7 mouse cellular contexts compared by ENCODE assay signal in genomic region chr14:25377091-25377490, GRCm38 (mm10).
A peak's percentile ranks its signal among the peaks of the same experiment; 100 is the strongest.
DNase-seq lines count a peak whose midpoint lies in the region; ATAC-seq and TF ChIP-seq lines count a peak whose summit lies in the region.

No protein-coding gene starts in this region.

- H3K9me3 ChIP-seq in lung, embryonic 16.5 days (ENCODE audit: control insufficient read depth, low read length), result no peaks in the 10 kb centered on the region
- H3K9me3 ChIP-seq in forebrain, embryonic 15.5 days, result no peaks in the 10 kb centered on the region
- H3K9me3 ChIP-seq in limb, embryonic 13.5 days, result no peaks in the 10 kb centered on the region

- peak overlapping the region; percentile 1; the same call in 1 of the 2 replicates for H3K4me2 ChIP-seq in lung, embryonic 16.5 days (ENCODE audit: low read depth, low read length)
- peak overlapping the region; percentile 54 for H3K4me2 ChIP-seq in forebrain, embryonic 15.5 days (replicated peaks)
- H3K4me2 ChIP-seq in limb, embryonic 13.5 days (replicated peaks), result peak overlapping the region; percentile 79

- H3K27ac ChIP-seq in lung, embryonic 16.5 days (ENCODE audit: low read length), result peak overlapping the region; percentile 99
- H3K27ac ChIP-seq in forebrain, embryonic 15.5 days (replicated peaks), result peak overlapping the region; percentile 98
- H3K27ac ChIP-seq in limb, embryonic 13.5 days, result peak overlapping the region; percentile 99
- peak overlapping the region; percentile 3; the same call in 1 of the 2 replicates for H3K27ac ChIP-seq in small intestine, adult 2 months (ENCODE audit: insufficient read depth, low read depth, low read length)

- no peak overlapping the region for H3K4me3 ChIP-seq in lung, embryonic 16.5 days (ENCODE audit: low read length)
- no peak overlapping the region; the same call in 1 of the 2 replicates for H3K4me3 ChIP-seq in forebrain, embryonic 15.5 days
- H3K4me3 ChIP-seq in limb, embryonic 13.5 days, result peak overlapping the region; percentile 49; the same call in 1 of the 2 replicates
- no peak overlapping the region for H3K4me3 ChIP-seq in small intestine, adult 2 months (ENCODE audit: low read depth, low read length)

- H3K4me1 ChIP-seq in lung, embryonic 16.5 days (replicated peaks; ENCODE audit: control insufficient read depth, insufficient read depth, low read length), result peaks cover 14% of the 10 kb centered on the region
- H3K4me1 ChIP-seq in forebrain, embryonic 15.5 days, result peaks cover 51% of the 10 kb centered on the region
- H3K4me1 ChIP-seq in limb, embryonic 13.5 days, result peaks cover 53% of the 10 kb centered on the region
- H3K4me1 ChIP-seq in small intestine, adult 2 months (ENCODE audit: control insufficient read depth, insufficient read depth, insufficient read length, low read length), result peaks cover 16% of the 10 kb centered on the region

- no peak for TF ChIP-seq CTCF in small intestine, adult 2 months (IDR thresholded peaks at IDR 0.05; ENCODE audit: extremely low read depth, insufficient read length, insufficient replicate concordance, low read depth, low read length)

- ATAC-seq in lung, embryonic 16.5 days (ENCODE audit: low read depth), result no peak
- peak; percentile 1; the same call in 1 of the 2 replicates for ATAC-seq in forebrain, embryonic 15.5 days (replicated peaks)
- ATAC-seq in limb, embryonic 13.5 days (ENCODE audit: low FRiP score, low read depth), result no peak
- ATAC-seq in erythroblast, adult 5-6 weeks (replicated peaks; ENCODE audit: low FRiP score, poor library complexity, severe bottlenecking), result no peak

- TF ChIP-seq POLR2A in small intestine, adult 2 months (IDR thresholded peaks at IDR 0.05; ENCODE audit: low read depth, low read length), result no peak

- H3K9ac ChIP-seq in lung, embryonic 16.5 days (ENCODE audit: low read length), result peak overlapping the region; percentile 81
- no peak overlapping the region for H3K9ac ChIP-seq in forebrain, embryonic 15.5 days (replicated peaks)
- no peak overlapping the region for H3K9ac ChIP-seq in limb, embryonic 13.5 days

- 39% methylated on average over 2 of the region's 2 CpGs for WGBS in lung, embryonic 16.5 days
- WGBS in forebrain, embryonic 15.5 days, result 55% methylated on average over 2 of the region's 2 CpGs
- 43% methylated on average over 2 of the region's 2 CpGs for WGBS in limb, embryonic 13.5 days
- 74% methylated on average over 2 of the region's 2 CpGs for WGBS in small intestine, adult 2 months

- no peak for DNase-seq in lung, postnatal 25 days (ENCODE audit: low spot score)
- DNase-seq in adrenal gland, postnatal 25 days, result no peak

- no peaks in the 10 kb centered on the region for H3K36me3 ChIP-seq in lung, embryonic 16.5 days (ENCODE audit: control insufficient read depth, insufficient read depth, low read length)
- no peaks in the 10 kb centered on the region for H3K36me3 ChIP-seq in forebrain, embryonic 15.5 days
- no peaks in the 10 kb centered on the region for H3K36me3 ChIP-seq in limb, embryonic 13.5 days
- H3K36me3 ChIP-seq in small intestine, adult 2 months (ENCODE audit: control insufficient read depth, insufficient read depth, low read length), result no peaks in the 10 kb centered on the region

- no peaks in the 10 kb centered on the region for H3K27me3 ChIP-seq in lung, embryonic 16.5 days (ENCODE audit: control insufficient read depth, insufficient read depth, low read depth, low read length)
- no peaks in the 10 kb centered on the region for H3K27me3 ChIP-seq in forebrain, embryonic 15.5 days
- H3K27me3 ChIP-seq in limb, embryonic 13.5 days, result no peaks in the 10 kb centered on the region
- no peaks in the 10 kb centered on the region for H3K27me3 ChIP-seq in small intestine, adult 2 months (ENCODE audit: control insufficient read depth, insufficient read depth, low read length)

Comparison
In these comparisons a context has a peak if more than half of its experiments do, and no peak if none do; other contexts are left out.
1. H3K27ac ChIP-seq: peak in every context shown above with its lines; median percentile 99 in lung, embryonic 16.5 days; 99 in limb, embryonic 13.5 days; 98 in forebrain, embryonic 15.5 days; 3 in small intestine, adult 2 months.
2. H3K4me2 ChIP-seq: peak in every context shown above with its lines; median percentile 79 in limb, embryonic 13.5 days; 54 in forebrain, embryonic 15.5 days; 1 in lung, embryonic 16.5 days.